Mouse (Mus musculus): ENCODE results near the gene Ptprg. TPM values are rescaled to one million over a fixed set of nuclear protein-coding genes. Genes with fewer than 3 reads are reported as not detected.

Gene Ptprg
- total RNA-seq, 4 experiments from 2014 or later, result 13.3 to 22.4 (median 19.1) TPM

GRCm38 (mm10) chr14:11874960-11875889, 321.9 kb downstream of the Ptprg start:
- no peak for DNase-seq (ENCODE audit: low spot score in 2 of 2)

- no peak for DNase-seq (ENCODE audit: low spot score in 2 of 2)
These were observed 327.8 kb downstream of the Ptprg start for GRCm38 (mm10) chr14:11881082-11881481.

GRCm38 (mm10) chr14:11883142-11883921, 330.0 kb downstream of the Ptprg start:
- peak; percentile 23 to 37 for DNase-seq (ENCODE audit: low spot score in 2 of 2)

GRCm38 (mm10) chr14:11883995-11884394, 330.7 kb downstream of the Ptprg start:
- DNase-seq (ENCODE audit: low spot score in 2 of 2), result no peak

GRCm38 (mm10) chr14:11886417-11886816, 333.1 kb downstream of the Ptprg start:
- peak in 1 of 2 experiments; percentile 29 for DNase-seq (ENCODE audit: low spot score in 2 of 2)

- no peak for DNase-seq (ENCODE audit: low spot score in 2 of 2)
These were observed 337.6 kb downstream of the Ptprg start for GRCm38 (mm10) chr14:11890890-11891289.

- DNase-seq (ENCODE audit: low spot score in 2 of 2), result no peak
These were observed 339.3 kb downstream of the Ptprg start for GRCm38 (mm10) chr14:11892621-11893020.

GRCm38 (mm10) chr14:11895486-11895885, 342.2 kb downstream of the Ptprg start:
- DNase-seq (ENCODE audit: low spot score in 2 of 2), result no peak

- no peak for DNase-seq (ENCODE audit: low spot score in 2 of 2)
These were observed 349.5 kb downstream of the Ptprg start for GRCm38 (mm10) chr14:11902794-11903193.

GRCm38 (mm10) chr14:11906130-11906675, 352.9 kb downstream of the Ptprg start:
- no peak for DNase-seq (ENCODE audit: low spot score in 2 of 2)

- no peak for DNase-seq (ENCODE audit: low spot score in 2 of 2)
These were observed 358.9 kb downstream of the Ptprg start for GRCm38 (mm10) chr14:11912253-11912652.

- no peak for DNase-seq (ENCODE audit: low spot score in 2 of 2)
These were observed 363.9 kb downstream of the Ptprg start for GRCm38 (mm10) chr14:11917225-11917624.

- DNase-seq (ENCODE audit: low spot score in 2 of 2), result no peak
These were observed 375.2 kb downstream of the Ptprg start for GRCm38 (mm10) chr14:11928545-11928944.

- DNase-seq (ENCODE audit: low spot score in 2 of 2), result no peak
These were observed 379.2 kb downstream of the Ptprg start for GRCm38 (mm10) chr14:11932517-11932916.

- DNase-seq (ENCODE audit: low spot score in 2 of 2), result no peak
These were observed 381.2 kb downstream of the Ptprg start for GRCm38 (mm10) chr14:11934556-11934955.

- no peak for DNase-seq (ENCODE audit: low spot score in 2 of 2)
These were observed 381.9 kb downstream of the Ptprg start for GRCm38 (mm10) chr14:11935281-11935680.

- DNase-seq (ENCODE audit: low spot score in 2 of 2), result no peak
These were observed 382.4 kb downstream of the Ptprg start for GRCm38 (mm10) chr14:11935698-11936097.

- no peak for DNase-seq (ENCODE audit: low spot score in 2 of 2)
These were observed 385.6 kb downstream of the Ptprg start for GRCm38 (mm10) chr14:11938912-11939311.

- DNase-seq (ENCODE audit: low spot score in 2 of 2), result no peak
These were observed 388.7 kb downstream of the Ptprg start for GRCm38 (mm10) chr14:11941989-11942514.

GRCm38 (mm10) chr14:11950379-11950778, 397.0 kb downstream of the Ptprg start:
- DNase-seq (ENCODE audit: low spot score in 2 of 2), result no peak

- no peak for DNase-seq (ENCODE audit: low spot score in 2 of 2)
These were observed 401.9 kb downstream of the Ptprg start for GRCm38 (mm10) chr14:11955020-11955882.
